Mouse (Mus musculus): ENCODE data around the gene Ptprm. TPM values are rescaled to one million over a fixed set of nuclear protein-coding genes. Genes with fewer than 3 reads are reported as not detected.

The Ptprm gene
- polyA plus RNA-seq, 1 experiment from 2014 or later = 11.2 TPM

DNA sequence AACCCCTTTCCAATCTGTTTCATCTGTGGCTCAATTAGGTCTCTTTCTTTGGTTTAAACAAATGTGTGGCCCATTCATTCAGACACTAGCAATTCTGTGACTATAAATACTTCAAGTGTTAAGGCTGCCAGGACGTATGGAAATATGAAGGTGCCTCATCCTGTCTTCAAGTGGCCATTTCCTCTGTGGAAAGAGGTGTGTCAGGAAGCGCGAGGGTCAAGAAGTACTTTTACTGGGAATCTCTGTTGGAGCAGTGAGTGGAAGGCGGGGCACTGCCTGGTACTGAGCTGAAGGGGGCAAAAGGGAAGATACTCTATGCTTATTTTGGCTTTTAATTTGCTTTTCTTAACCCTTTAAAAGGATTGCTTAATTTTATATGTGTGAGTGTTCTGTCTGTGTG is 659.9 kb downstream of the Ptprm start:
- Histone ChIP-seq H3K4me1 (replicated peaks) (peaks cover 17% of the 10 kb centered on the region), H3K36me3 (no peaks in the 10 kb centered on the region)

GRCm38 (mm10) chr17:66693676-66694304 is 660.5 kb downstream of the Ptprm start:
- H3K27me3 ChIP-seq (replicated peaks) = no peaks in the 10 kb centered on the region
- 0 out of 2 replicates have a peak, but pooled peaks cover 2% of the 10 kb centered on the region for H3K36me3 ChIP-seq
- H3K27ac ChIP-seq = no peak overlapping the region
- peak overlapping the region; percentile 1; the same call in 1 of the 2 replicates for H3K4me2 ChIP-seq (replicated peaks)
- H3K4me3 ChIP-seq (replicated peaks) = no peak overlapping the region
- H3K9ac ChIP-seq = no peak overlapping the region
- peaks cover 17% of the 10 kb centered on the region for H3K4me1 ChIP-seq (replicated peaks)
- no peak for ATAC-seq
- no peaks in the 10 kb centered on the region for H3K9me3 ChIP-seq
- WGBS = 58% methylated on average over 21 of the region's 21 CpGs

More for the DNA sequence above, 659.9 kb downstream of the Ptprm start:
- Histone ChIP-seq H3K9me3 (no peaks in the 10 kb centered on the region), H3K27me3 (replicated peaks) (no peaks in the 10 kb centered on the region), H3K27ac (no peak overlapping the region), H3K4me3 (replicated peaks) (no peak overlapping the region), H3K4me2 (replicated peaks) (no peak overlapping the region), H3K9ac (no peak overlapping the region)
- WGBS = 49% methylated on average over 4 of the region's 4 CpGs
- ATAC-seq = no peak

DNA sequence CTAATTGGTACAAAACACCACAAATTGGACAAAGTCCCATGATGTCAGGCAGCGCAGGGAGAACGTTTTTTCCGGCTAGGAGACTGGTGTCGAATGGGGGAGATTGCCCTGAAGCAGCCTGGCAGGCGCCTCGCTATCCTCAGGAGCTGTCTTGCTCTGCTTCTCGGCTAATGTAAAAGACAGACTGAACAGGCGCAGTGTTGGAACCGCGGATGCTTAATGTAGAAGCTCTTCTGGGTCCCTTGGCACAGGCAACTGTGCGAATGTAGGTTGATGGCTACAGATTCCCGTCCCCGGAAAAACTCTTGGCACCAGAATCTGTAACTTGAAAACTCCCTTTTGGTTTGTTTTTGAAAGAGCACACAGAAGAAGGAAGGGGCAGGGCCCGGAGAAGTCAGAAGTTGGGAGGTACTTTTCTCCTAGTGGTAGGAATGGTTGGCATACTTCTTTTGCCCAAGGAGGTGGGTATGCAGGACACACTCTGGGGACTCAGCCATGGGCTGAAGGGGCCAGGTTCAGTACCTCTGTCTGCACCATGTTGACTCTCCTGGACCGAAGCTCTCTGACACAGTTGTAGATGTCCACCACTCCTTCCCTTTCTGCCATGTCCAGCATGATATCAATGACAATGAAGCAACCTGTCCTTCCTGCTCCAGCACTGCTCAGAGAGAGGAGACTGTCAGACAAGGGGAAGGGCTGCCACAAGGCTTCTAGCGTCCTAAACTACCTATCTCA is 661.1 kb downstream of the Ptprm start:
- Histone ChIP-seq H3K9me3 (no peaks in the 10 kb centered on the region), H3K27ac (no peak overlapping the region), H3K4me2 (replicated peaks) (no peak overlapping the region), H3K36me3 (0 out of 2 replicates have a peak, but pooled peaks cover 2% of the 10 kb centered on the region), H3K4me1 (replicated peaks) (peaks cover 17% of the 10 kb centered on the region), H3K27me3 (replicated peaks) (no peaks in the 10 kb centered on the region), H3K4me3 (replicated peaks) (no peak overlapping the region), H3K9ac (no peak overlapping the region)
- whole genome bisulfite sequencing = 94% methylated on average over 16 of the region's 16 CpGs
- no peak for ATAC-seq

GRCm38 (mm10) chr17:66688179-66688578 is 666.1 kb downstream of the Ptprm start:
- Histone ChIP-seq H3K9ac (no peak overlapping the region), H3K4me3 (replicated peaks) (no peak overlapping the region), H3K4me1 (replicated peaks) (no peaks in the 10 kb centered on the region), H3K9me3 (no peaks in the 10 kb centered on the region), H3K27ac (no peak overlapping the region), H3K36me3 (0 out of 2 replicates have a peak, but pooled peaks cover 2% of the 10 kb centered on the region), H3K27me3 (replicated peaks) (no peaks in the 10 kb centered on the region), H3K4me2 (replicated peaks) (no peak overlapping the region)
- ATAC-seq = no peak
- 71% methylated on average over 9 of the region's 9 CpGs for WGBS

GRCm38 (mm10) chr17:66687543-66687942 is 666.7 kb downstream of the Ptprm start:
- Histone ChIP-seq H3K27me3 (replicated peaks) (no peaks in the 10 kb centered on the region), H3K36me3 (0 out of 2 replicates have a peak, but pooled peaks cover 2% of the 10 kb centered on the region), H3K4me3 (replicated peaks) (no peak overlapping the region), H3K27ac (no peak overlapping the region), H3K4me2 (replicated peaks) (no peak overlapping the region), H3K9ac (no peak overlapping the region), H3K9me3 (no peaks in the 10 kb centered on the region), H3K4me1 (replicated peaks) (no peaks in the 10 kb centered on the region)
- 83% methylated on average over 4 of the region's 4 CpGs for WGBS
- no peak for ATAC-seq

- Histone ChIP-seq H3K36me3 (0 out of 2 replicates have a peak, but pooled peaks cover 2% of the 10 kb centered on the region), H3K4me2 (replicated peaks) (no peak overlapping the region), H3K27ac (no peak overlapping the region), H3K9me3 (no peaks in the 10 kb centered on the region), H3K9ac (no peak overlapping the region), H3K4me3 (replicated peaks) (no peak overlapping the region), H3K4me1 (replicated peaks) (no peaks in the 10 kb centered on the region), H3K27me3 (replicated peaks) (no peaks in the 10 kb centered on the region)
- no peak for ATAC-seq
- 88% methylated on average over 25 of the region's 25 CpGs for WGBS
These were observed 667.4 kb downstream of the Ptprm start for GRCm38 (mm10) chr17:66686701-66687489.

GRCm38 (mm10) chr17:66683411-66683810 is 670.8 kb downstream of the Ptprm start:
- Histone ChIP-seq H3K4me1 (replicated peaks) (no peaks in the 10 kb centered on the region), H3K4me3 (replicated peaks) (no peak overlapping the region), H3K27ac (no peak overlapping the region), H3K36me3 (no peaks in the 10 kb centered on the region), H3K9me3 (no peaks in the 10 kb centered on the region), H3K9ac (no peak overlapping the region), H3K4me2 (replicated peaks) (no peak overlapping the region), H3K27me3 (replicated peaks) (no peaks in the 10 kb centered on the region)
- 71% methylated on average over 8 of the region's 8 CpGs for WGBS
- ATAC-seq = peak; percentile 57

DNA sequence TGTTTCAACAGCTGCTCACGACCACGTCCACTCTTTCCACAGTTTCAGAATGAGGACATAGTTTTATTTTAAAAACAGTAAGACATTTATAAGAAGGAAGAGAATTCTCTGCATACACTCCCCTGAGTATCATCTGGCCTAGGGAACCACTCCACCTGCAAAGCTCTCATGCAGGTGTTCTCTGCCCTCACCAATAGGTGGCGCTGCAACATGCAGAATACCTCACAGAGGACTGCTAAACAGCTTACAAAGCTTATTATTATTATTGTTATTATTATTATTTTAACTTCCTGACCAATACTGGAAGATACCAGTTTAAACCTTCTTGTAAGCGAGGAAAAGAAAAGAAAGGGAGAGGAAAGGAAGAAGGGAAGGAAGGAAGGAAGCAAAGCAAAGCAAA is 673.6 kb downstream of the Ptprm start:
- peak; percentile 71 for ATAC-seq
- Histone ChIP-seq H3K36me3 (no peaks in the 10 kb centered on the region), H3K9ac (no peak overlapping the region), H3K4me3 (replicated peaks) (no peak overlapping the region), H3K4me1 (replicated peaks) (no peaks in the 10 kb centered on the region), H3K27me3 (replicated peaks) (no peaks in the 10 kb centered on the region), H3K4me2 (replicated peaks) (no peak overlapping the region), H3K27ac (no peak overlapping the region), H3K9me3 (no peaks in the 10 kb centered on the region)
- WGBS = 26% methylated on average over 4 of the region's 4 CpGs

DNA sequence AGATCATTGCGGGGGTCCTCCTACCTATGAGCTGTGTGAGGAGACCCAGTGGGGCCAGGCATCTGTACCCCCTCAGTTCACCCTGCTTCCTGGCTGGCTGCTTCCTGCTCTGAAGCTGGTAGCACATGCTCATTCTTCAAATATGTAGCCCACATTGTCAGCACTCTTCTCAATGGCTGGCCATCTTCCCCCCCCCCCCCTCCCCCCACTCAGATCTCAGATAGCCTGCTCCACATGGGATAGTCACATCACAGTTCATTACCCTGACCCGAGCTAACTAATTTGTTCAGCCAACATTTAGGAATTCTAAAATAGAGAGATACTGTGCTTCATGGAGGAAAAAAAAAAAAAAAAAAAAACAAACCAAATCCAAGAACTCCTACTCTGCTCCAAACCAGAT is 679.6 kb downstream of the Ptprm start:
- Histone ChIP-seq H3K36me3 (no peaks in the 10 kb centered on the region), H3K27ac (no peak overlapping the region), H3K4me3 (replicated peaks) (no peak overlapping the region), H3K27me3 (replicated peaks) (no peaks in the 10 kb centered on the region), H3K4me2 (replicated peaks) (no peak overlapping the region), H3K9ac (no peak overlapping the region), H3K4me1 (replicated peaks) (no peaks in the 10 kb centered on the region), H3K9me3 (no peaks in the 10 kb centered on the region)
- WGBS = 85% methylated on average over 2 of the region's 2 CpGs
- ATAC-seq = no peak

GRCm38 (mm10) chr17:66671715-66672230 is 682.5 kb downstream of the Ptprm start:
- no peaks in the 10 kb centered on the region for H3K27me3 ChIP-seq (replicated peaks)
- ATAC-seq = no peak
- H3K4me1 ChIP-seq (replicated peaks) = no peaks in the 10 kb centered on the region
- no peak overlapping the region for H3K4me3 ChIP-seq (replicated peaks)
- H3K27ac ChIP-seq = no peak overlapping the region
- H3K9ac ChIP-seq = no peak overlapping the region
- no peaks in the 10 kb centered on the region for H3K36me3 ChIP-seq
- WGBS = 88% methylated on average over 16 of the region's 16 CpGs
- H3K4me2 ChIP-seq (replicated peaks) = no peak overlapping the region
- no peaks in the 10 kb centered on the region for H3K9me3 ChIP-seq

- no peaks in the 10 kb centered on the region for H3K9me3 ChIP-seq
- no peak overlapping the region for H3K4me2 ChIP-seq (replicated peaks)
- H3K4me3 ChIP-seq (replicated peaks) = no peak overlapping the region
- no peak overlapping the region for H3K9ac ChIP-seq
- no peaks in the 10 kb centered on the region for H3K4me1 ChIP-seq (replicated peaks)
- WGBS = 79% methylated on average over 8 of the region's 8 CpGs
- H3K27me3 ChIP-seq (replicated peaks) = no peaks in the 10 kb centered on the region
- no peaks in the 10 kb centered on the region for H3K36me3 ChIP-seq
- H3K27ac ChIP-seq = no peak overlapping the region
- ATAC-seq = no peak
These were observed 683.0 kb downstream of the Ptprm start for GRCm38 (mm10) chr17:66671287-66671686.

DNA sequence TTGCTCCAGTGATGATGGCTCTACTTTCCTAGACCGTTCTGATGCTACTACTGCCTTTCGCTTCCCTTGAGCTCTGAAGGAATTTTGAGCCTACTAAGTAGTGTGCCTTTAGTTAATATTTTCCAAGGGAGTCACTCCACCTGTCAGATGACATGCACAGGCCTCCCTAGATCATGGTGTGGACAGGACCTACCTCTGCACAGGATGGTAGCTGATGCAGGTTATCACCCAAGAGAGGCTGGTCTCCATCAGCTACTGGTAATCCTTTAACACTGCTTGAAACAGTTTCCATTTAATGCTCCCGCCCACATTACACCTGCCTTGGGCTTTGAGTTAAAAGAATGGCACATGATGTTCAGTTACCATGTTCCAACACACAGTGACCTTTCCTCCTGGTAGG is 688.5 kb downstream of the Ptprm start:
- 73% methylated on average over 3 of the region's 3 CpGs for WGBS
- Histone ChIP-seq H3K27me3 (replicated peaks) (no peaks in the 10 kb centered on the region), H3K27ac (no peak overlapping the region), H3K9ac (no peak overlapping the region), H3K4me1 (replicated peaks) (no peaks in the 10 kb centered on the region), H3K4me2 (replicated peaks) (no peak overlapping the region), H3K9me3 (no peaks in the 10 kb centered on the region), H3K4me3 (replicated peaks) (no peak overlapping the region), H3K36me3 (no peaks in the 10 kb centered on the region)
- ATAC-seq = peak; percentile 62; the same call in 1 of the 2 replicates

Data from intestine, embryonic 15.5 days (tissue).